Mouse (Mus musculus) liver, embryonic 15.5 days (tissue): ENCODE results near the gene Lin52. TPM values are rescaled to one million over a fixed set of nuclear protein-coding genes. Genes with fewer than 3 reads are reported as not detected.
A peak's percentile ranks its signal among the peaks of the same experiment; 100 is the strongest.

Experiments
- ATAC-seq: fragments of 200-750 bp; cut with Nextera tagmentation; 2 replicates; pipeline ENCODE4 v1.8.0; 2017; ENCODE audit warnings: moderate number of reproducible peaks, mild to moderate bottlenecking, moderate library complexity; ENCODE audit not compliant: insufficient read depth
- H3K27ac ChIP-seq: fragments of 300-500 bp; sonication (generic); replicated peaks from 2 replicates; pipeline ENCODE4 v1.5.1; 2015; ENCODE audit warnings: mild to moderate bottlenecking, inconsistent platforms
- H3K27me3 ChIP-seq: fragments of 300-500 bp; sonication (generic); 2 replicates; pipeline ENCODE4 v1.6.1; 2015; ENCODE audit warnings: mild to moderate bottlenecking, inconsistent platforms
- H3K36me3 ChIP-seq: fragments of 300-500 bp; sonication (generic); replicated peaks from 2 replicates; pipeline ENCODE4 v1.6.1; 2015; ENCODE audit warnings: moderate library complexity, mild to moderate bottlenecking, inconsistent platforms
- H3K4me1 ChIP-seq: fragments of 300-500 bp; sonication (generic); replicated peaks from 2 replicates; pipeline ENCODE4 v1.6.1; 2015; ENCODE audit warnings: inconsistent platforms
- H3K4me2 ChIP-seq: fragments of 300-500 bp; sonication (generic); 2 replicates; pipeline ENCODE4 v1.6.1; 2015; ENCODE audit warnings: moderate library complexity, mild to moderate bottlenecking, inconsistent platforms
- H3K4me3 ChIP-seq: fragments of 300-500 bp; sonication (generic); replicated peaks from 2 replicates; pipeline ENCODE4 v1.5.1; 2015; ENCODE audit warnings: mild to moderate bottlenecking, inconsistent platforms
- H3K9ac ChIP-seq: fragments of 300-500 bp; sonication (generic); 2 replicates; pipeline ENCODE4 v1.6.1; 2015; ENCODE audit warnings: moderate library complexity, mild to moderate bottlenecking, inconsistent platforms
- H3K9me3 ChIP-seq: fragments of 300-500 bp; sonication (generic); replicated peaks from 2 replicates; pipeline ENCODE4 v1.6.1; 2016; ENCODE audit warnings: inconsistent platforms
- WGBS: fragments of 180-500 bp; shearing (Covaris S2); methylation state at CpG from one replicate; pipeline ENCODE4 v1.1.7; 2015; ENCODE audit warnings: mixed read lengths; ENCODE audit not compliant: insufficient replicate concordance; 5-methylcytosine and 5-hydroxymethylcytosine counted together
- polyA plus RNA-seq: library from polyadenylated mRNA; unstranded; fragments of >200 nt; fragmentation: Nextera tagmentation; extraction: Ambion mirVana; gene quantifications from 2 replicates; pipeline ENCODE4 v1.2.1, GENCODE M21; 2015

Gene Lin52
- polyA plus RNA-seq, 1 experiment from 2014 or later, result 13.3 TPM

DNA sequence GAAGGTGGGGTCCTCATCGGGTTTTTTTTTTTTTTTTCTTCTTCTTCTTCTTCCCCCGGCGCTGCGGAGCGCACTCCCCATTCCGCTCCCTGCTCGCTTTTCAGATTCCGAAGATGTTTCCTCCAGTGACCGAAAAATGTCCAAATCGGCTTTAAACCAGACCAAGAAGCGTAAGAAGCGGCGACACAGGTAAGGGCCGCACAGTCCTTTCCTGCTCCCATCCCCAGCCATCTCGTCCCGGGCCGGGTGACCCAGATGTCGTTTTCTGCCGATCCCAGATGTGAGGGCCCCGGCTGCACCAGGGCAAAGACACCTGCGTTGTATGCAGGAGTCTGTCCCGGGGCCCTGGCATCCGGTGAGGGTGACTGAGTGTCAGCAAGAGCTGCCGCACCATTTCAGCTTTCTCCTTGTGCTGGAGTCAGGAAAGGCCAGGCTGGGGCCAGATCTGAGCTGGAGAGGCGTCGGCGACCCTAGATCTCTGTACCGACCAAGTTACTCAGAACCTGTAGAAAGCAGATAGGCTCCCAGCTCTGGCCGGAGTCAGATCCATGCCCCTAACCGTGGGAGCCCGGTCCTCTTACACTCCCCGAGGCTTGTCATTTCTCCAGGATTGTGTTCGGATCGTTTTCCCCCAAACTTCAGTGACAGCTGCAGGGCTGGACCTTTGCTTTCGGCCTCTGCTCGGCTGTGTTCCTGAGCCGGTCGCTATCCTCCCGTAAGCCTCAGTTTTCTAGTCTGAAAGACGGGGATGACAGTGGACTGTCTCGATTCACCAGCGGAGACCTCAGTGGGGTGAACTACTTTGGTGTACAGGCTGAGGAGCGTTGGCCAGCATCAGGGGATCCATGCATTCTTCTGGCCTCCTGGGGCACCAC is 120.5 kb downstream of the Lin52 start:
- Histone ChIP-seq H3K4me2 (no peak overlapping the region), H3K4me1 (no peaks in the 10 kb centered on the region), H3K27ac (no peak overlapping the region), H3K4me3 (no peak overlapping the region), H3K27me3 (peaks cover 98% of the 10 kb centered on the region), H3K9me3 (no peaks in the 10 kb centered on the region), H3K36me3 (no peaks in the 10 kb centered on the region), H3K9ac (no peak overlapping the region)
- 2% methylated on average over 43 of the region's 43 CpGs for WGBS
- no peak for ATAC-seq

- no peak overlapping the region for H3K4me3 ChIP-seq
- no peak for ATAC-seq
- H3K4me2 ChIP-seq, result no peak overlapping the region
- H3K27me3 ChIP-seq, result peaks cover 98% of the 10 kb centered on the region
- 4% methylated on average over 7 of the region's 7 CpGs for WGBS
- no peak overlapping the region for H3K9ac ChIP-seq
- H3K36me3 ChIP-seq, result no peaks in the 10 kb centered on the region
- no peaks in the 10 kb centered on the region for H3K4me1 ChIP-seq
- no peak overlapping the region for H3K27ac ChIP-seq
- no peaks in the 10 kb centered on the region for H3K9me3 ChIP-seq
Observed at GRCm38 (mm10) chr12:84572341-84572720, 121.1 kb downstream of the Lin52 start.

- no peaks in the 10 kb centered on the region for H3K4me1 ChIP-seq
- H3K27ac ChIP-seq, result no peak overlapping the region
- no peak for ATAC-seq
- no peaks in the 10 kb centered on the region for H3K36me3 ChIP-seq
- 22% methylated on average over 7 of the region's 7 CpGs for WGBS
- H3K9me3 ChIP-seq, result no peaks in the 10 kb centered on the region
- no peak overlapping the region for H3K4me3 ChIP-seq
- H3K9ac ChIP-seq, result no peak overlapping the region
- H3K27me3 ChIP-seq, result peaks cover 97% of the 10 kb centered on the region
- H3K4me2 ChIP-seq, result no peak overlapping the region
Observed at GRCm38 (mm10) chr12:84573094-84573493, 121.9 kb downstream of the Lin52 start.

DNA sequence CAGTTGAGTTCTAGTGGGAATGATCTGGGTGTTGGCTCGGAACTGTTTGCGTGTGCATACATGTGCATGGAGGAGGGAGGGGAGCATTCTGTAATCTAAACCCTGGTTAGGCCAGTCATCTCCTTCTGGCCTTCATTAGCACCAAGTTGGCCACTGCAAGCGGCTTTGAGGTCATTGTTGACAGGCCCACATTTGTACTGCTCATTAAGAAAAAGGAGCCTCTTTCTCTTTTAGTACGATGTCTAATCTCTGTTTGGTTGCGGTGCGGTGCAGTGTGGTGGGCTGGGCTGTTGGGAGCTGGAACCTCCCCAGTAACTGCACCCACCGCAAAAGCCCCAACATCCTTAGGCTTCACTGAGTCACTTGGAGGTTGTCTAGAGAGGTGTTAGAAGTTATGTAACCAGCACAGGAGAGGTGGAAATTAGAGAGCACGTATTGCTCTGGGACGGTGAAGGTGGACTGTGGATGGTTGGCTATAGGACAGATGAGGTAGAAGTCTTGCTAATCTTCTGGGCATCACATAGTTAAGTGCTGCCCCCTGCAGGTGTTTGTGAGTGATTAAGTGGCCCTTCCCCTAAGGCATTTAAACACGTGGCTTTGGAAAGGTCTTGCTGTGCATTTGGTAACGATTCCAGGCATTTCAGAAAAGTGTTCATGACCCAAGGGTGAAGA is 126.7 kb downstream of the Lin52 start:
- H3K9ac ChIP-seq, result no peak overlapping the region
- WGBS, result 66% methylated on average over 11 of the region's 11 CpGs
- H3K36me3 ChIP-seq, result no peaks in the 10 kb centered on the region
- H3K4me3 ChIP-seq, result no peak overlapping the region
- ATAC-seq, result no peak
- no peaks in the 10 kb centered on the region for H3K4me1 ChIP-seq
- H3K4me2 ChIP-seq, result no peak overlapping the region
- no peak overlapping the region for H3K27ac ChIP-seq
- H3K9me3 ChIP-seq, result no peaks in the 10 kb centered on the region
- peaks cover 52% of the 10 kb centered on the region for H3K27me3 ChIP-seq

GRCm38 (mm10) chr12:84578440-84578770 is 127.2 kb downstream of the Lin52 start:
- Histone ChIP-seq H3K36me3 (no peaks in the 10 kb centered on the region), H3K4me2 (no peak overlapping the region), H3K27me3 (peaks cover 47% of the 10 kb centered on the region), H3K4me1 (no peaks in the 10 kb centered on the region), H3K9ac (no peak overlapping the region), H3K27ac (no peak overlapping the region), H3K4me3 (no peak overlapping the region), H3K9me3 (no peaks in the 10 kb centered on the region)
- 41% methylated on average over 5 of the region's 5 CpGs for WGBS
- no peak for ATAC-seq

DNA sequence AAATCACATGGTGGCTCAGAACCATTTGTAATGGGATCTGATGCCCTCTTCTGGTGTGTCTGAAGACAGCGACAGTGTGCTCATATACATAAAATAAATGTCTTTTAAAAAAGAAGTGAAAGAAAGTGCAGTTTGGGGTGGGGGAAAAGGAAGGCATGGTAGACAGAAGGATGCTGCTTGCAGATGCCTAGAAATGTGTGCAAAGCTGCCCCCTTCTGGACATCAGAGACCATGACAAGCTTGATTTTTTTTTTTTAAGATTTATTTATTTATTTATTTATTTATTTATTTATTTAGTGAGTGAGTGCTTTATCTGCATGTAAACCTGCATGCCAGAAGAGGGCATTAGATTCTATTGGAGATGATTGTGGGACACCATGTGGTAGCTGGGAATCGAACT is 130.1 kb downstream of the Lin52 start:
- Histone ChIP-seq H3K9me3 (no peaks in the 10 kb centered on the region), H3K9ac (no peak overlapping the region), H3K27me3 (peaks cover 24% of the 10 kb centered on the region), H3K4me3 (no peak overlapping the region), H3K36me3 (no peaks in the 10 kb centered on the region), H3K4me2 (no peak overlapping the region), H3K4me1 (no peaks in the 10 kb centered on the region), H3K27ac (no peak overlapping the region)
- no peak for ATAC-seq
- WGBS, result 63% methylated on average over 2 of the region's 2 CpGs

DNA sequence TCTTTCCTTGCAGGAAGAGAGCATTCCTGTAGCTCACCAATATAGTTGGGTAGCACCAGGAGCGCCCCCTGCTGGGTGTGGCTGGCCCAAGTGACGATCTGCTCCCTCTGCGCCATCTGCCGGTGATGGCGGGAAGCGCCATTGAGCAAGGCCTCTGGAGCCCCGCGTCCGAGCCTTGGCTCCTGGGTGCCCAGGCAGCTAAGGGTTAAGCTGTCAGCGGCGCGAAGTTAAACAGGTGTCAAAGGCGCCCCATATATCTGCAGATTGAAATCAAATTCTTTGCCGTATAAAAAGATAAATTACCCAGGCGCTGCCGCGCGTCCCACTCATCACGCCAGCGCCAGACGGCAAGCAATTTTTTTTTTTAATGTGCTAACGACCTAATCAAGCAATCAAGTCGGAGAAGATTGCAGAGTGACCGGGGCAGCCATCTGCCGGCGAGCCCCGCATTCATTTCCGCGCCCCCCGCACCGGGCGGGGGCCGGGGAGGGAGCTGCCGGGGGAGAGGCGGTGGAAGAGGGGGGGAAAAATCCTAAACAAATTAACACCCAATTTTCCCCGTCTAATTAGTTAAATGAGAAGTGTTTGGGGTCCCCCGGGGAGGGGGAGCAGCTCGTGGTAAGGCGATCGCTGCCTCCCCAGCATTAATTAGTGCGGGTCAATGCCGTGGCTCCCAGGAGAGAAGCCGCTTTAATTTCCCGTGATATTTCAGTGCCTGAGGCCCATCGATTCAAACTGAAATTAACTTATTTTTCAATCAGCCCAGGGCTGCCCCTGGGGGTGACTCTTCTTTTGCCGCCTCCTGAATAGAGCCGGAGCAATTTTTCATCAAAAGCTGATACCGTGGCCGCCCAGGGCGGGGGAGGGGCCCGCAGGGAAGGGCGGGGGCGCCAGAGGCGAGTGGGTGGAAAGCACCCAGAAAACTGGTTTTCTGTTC is 138.9 kb downstream of the Lin52 start:
- Histone ChIP-seq H3K9ac (peak overlapping the region; percentile 30; the same call in 1 of the 2 replicates), H3K4me2 (peak overlapping the region; percentile 89), H3K27ac (no peak overlapping the region), H3K4me3 (peak overlapping the region; percentile 55), H3K9me3 (no peaks in the 10 kb centered on the region), H3K4me1 (peaks cover 10% of the 10 kb centered on the region), H3K36me3 (no peaks in the 10 kb centered on the region), H3K27me3 (peaks cover 26% of the 10 kb centered on the region)
- WGBS, result 1% methylated on average over 54 of the region's 54 CpGs
- no peak for ATAC-seq

Other genes with a start within 250 kb of the Lin52 start
- 7.7 and 8.7 TPM in 2 replicates for gene Elmsan1, start 232.5 kb upstream of the Lin52 start, polyA plus RNA-seq
- 22.4 and 23.7 TPM in 2 replicates for gene Ptgr2, start 166.2 kb upstream of the Lin52 start, polyA plus RNA-seq
- 35.4 and 38.4 TPM in 2 replicates for gene Zfp410, start 134.6 kb upstream of the Lin52 start, polyA plus RNA-seq
- gene Coq6, start 89.8 kb upstream of the Lin52 start, polyA plus RNA-seq, result 24.7 and 25.5 TPM in 2 replicates
- 1.0 and 1.4 TPM in 2 replicates for gene Fam161b, start 89.6 kb upstream of the Lin52 start, polyA plus RNA-seq
- gene Entpd5, start 42.4 kb upstream of the Lin52 start, polyA plus RNA-seq, result 13.7 and 14.6 TPM in 2 replicates
- 0.21 and 0.26 TPM in 2 replicates for gene Bbof1, start 42.4 kb upstream of the Lin52 start, polyA plus RNA-seq
- gene Rnf113a2, start 34.2 kb upstream of the Lin52 start, polyA plus RNA-seq, result 12.2 and 12.6 TPM in 2 replicates
- 33.7 and 38.1 TPM in 2 replicates for gene Aldh6a1, start 418 bp upstream of the Lin52 start, polyA plus RNA-seq
- not detected in 2 replicates for gene Vsx2, start 118.3 kb downstream of the Lin52 start, polyA plus RNA-seq
- gene Abcd4, start 166.0 kb downstream of the Lin52 start, polyA plus RNA-seq, result 3.7 and 3.9 TPM in 2 replicates
- gene Vrtn, start 189.6 kb downstream of the Lin52 start, polyA plus RNA-seq, result not detected in 2 replicates
- 0.06 and 0.10 TPM in 2 replicates for gene Syndig1l, start 247.4 kb downstream of the Lin52 start, polyA plus RNA-seq